Mouse (Mus musculus): Measurements from ENCODE around the gene Nup62. TPM values are rescaled to one million over a fixed set of nuclear protein-coding genes. Genes with fewer than 3 reads are reported as not detected.
"Not testable (repeated sequence)": the region's sequence is repeated elsewhere in the genome, so short reads cannot be mapped to it uniquely, and the experiment has no call there.

Gene Nup62
- polyA plus RNA-seq, 1 experiment from 2014 or later = 98.6 TPM

GRCm38 (mm10) chr7:44871181-44871580 is 55.3 kb downstream of the Nup62 start:
- Histone ChIP-seq H3K4me2 (ENCODE audit: low read depth, low read length) (no peak overlapping the region), H3K27ac (ENCODE audit: low read length) (no peak overlapping the region), H3K4me1 (replicated peaks; ENCODE audit: control insufficient read depth, insufficient read depth, low read length) (peaks cover 35% of the 10 kb centered on the region), H3K9me3 (ENCODE audit: control insufficient read depth, low read length) (no peaks in the 10 kb centered on the region), H3K9ac (ENCODE audit: low read length) (no peak overlapping the region), H3K4me3 (ENCODE audit: low read length) (no peak overlapping the region), H3K36me3 (ENCODE audit: control insufficient read depth, insufficient read depth, low read length) (no peaks in the 10 kb centered on the region), H3K27me3 (ENCODE audit: control insufficient read depth, insufficient read depth, low read depth, low read length) (no peaks in the 10 kb centered on the region)
- 82% methylated on average over 1 of the region's 1 CpGs for whole genome bisulfite sequencing
- ATAC-seq (ENCODE audit: low read depth) = no peak

- 83% methylated on average over 2 of the region's 2 CpGs for WGBS
- peaks cover 29% of the 10 kb centered on the region for H3K4me1 ChIP-seq (replicated peaks; ENCODE audit: control insufficient read depth, insufficient read depth, low read length)
- H3K27me3 ChIP-seq (ENCODE audit: control insufficient read depth, insufficient read depth, low read depth, low read length); H3K36me3 ChIP-seq (ENCODE audit: control insufficient read depth, insufficient read depth, low read length); H3K4me2 ChIP-seq (ENCODE audit: low read depth, low read length); H3K9ac ChIP-seq (ENCODE audit: low read length); H3K27ac ChIP-seq (ENCODE audit: low read length); H3K9me3 ChIP-seq (ENCODE audit: control insufficient read depth, low read length); H3K4me3 ChIP-seq (ENCODE audit: low read length); ATAC-seq (ENCODE audit: low read depth): not testable (repeated sequence)
These were observed 55.9 kb downstream of the Nup62 start for GRCm38 (mm10) chr7:44871774-44872173.

DNA sequence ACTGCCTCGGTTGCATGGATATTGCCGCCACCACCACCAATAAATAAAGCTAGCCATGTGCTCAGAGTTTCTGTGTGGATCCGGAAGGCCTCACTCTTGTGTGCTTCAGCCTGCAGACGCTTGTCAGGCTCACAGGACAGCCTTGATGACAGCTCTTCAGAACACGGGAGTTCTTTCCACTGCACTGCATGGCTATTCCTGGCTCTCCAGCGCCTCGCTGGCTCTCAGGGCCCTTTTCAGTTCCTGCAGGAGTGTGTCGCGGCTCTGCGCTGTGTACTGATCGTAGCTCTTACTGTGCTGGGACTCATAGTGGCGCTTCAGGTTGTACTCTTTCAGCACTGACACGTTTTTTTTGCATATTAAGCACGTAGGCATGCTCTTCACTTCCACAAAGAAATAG is 61.9 kb downstream of the Nup62 start:
- ATAC-seq (ENCODE audit: low read depth) = no peak
- no peak overlapping the region for H3K4me2 ChIP-seq (ENCODE audit: low read depth, low read length)
- no peaks in the 10 kb centered on the region for H3K9me3 ChIP-seq (ENCODE audit: control insufficient read depth, low read length)
- no peaks in the 10 kb centered on the region for H3K27me3 ChIP-seq (ENCODE audit: control insufficient read depth, insufficient read depth, low read depth, low read length)
- H3K36me3 ChIP-seq (ENCODE audit: control insufficient read depth, insufficient read depth, low read length) = peaks cover 53% of the 10 kb centered on the region
- H3K4me3 ChIP-seq (ENCODE audit: low read length) = no peak overlapping the region
- H3K9ac ChIP-seq (ENCODE audit: low read length) = no peak overlapping the region
- no peak overlapping the region for H3K27ac ChIP-seq (ENCODE audit: low read length)
- H3K4me1 ChIP-seq (replicated peaks; ENCODE audit: control insufficient read depth, insufficient read depth, low read length) = peaks cover 5% of the 10 kb centered on the region
- WGBS = 84% methylated on average over 14 of the region's 14 CpGs

MicroRNAs encoded within 50 kb of the gene (microRNA counts, 519-probe panel; counts per million panel counts)
- microRNA mmu-miR-707 = not detected

Small RNAs within 50 kb of the gene (microRNA-seq; reads per million reads assigned to microRNA genes)
- gene Mir707 = not detected

Other genes starting within 250 kb of the Nup62 start
- gene Napsa, start 243.7 kb upstream of the Nup62 start, polyA plus RNA-seq (2015; fragmentation: Nextera tagmentation; extraction: Ambion mirVana) = 93.0 and 140 TPM in 2 replicates
- 1.5 and 2.1 TPM in 2 replicates for gene Kcnc3, start 225.4 kb upstream of the Nup62 start, polyA plus RNA-seq (2015; fragmentation: Nextera tagmentation; extraction: Ambion mirVana)
- 38.8 and 39.4 TPM in 2 replicates for gene Myh14, start 145.2 kb upstream of the Nup62 start, polyA plus RNA-seq (2015; fragmentation: Nextera tagmentation; extraction: Ambion mirVana)
- gene Izumo2, start 107.3 kb upstream of the Nup62 start, polyA plus RNA-seq (2015; fragmentation: Nextera tagmentation; extraction: Ambion mirVana) = not detected in 2 replicates
- gene Vrk3, start 67.7 kb upstream of the Nup62 start, polyA plus RNA-seq (2015; fragmentation: Nextera tagmentation; extraction: Ambion mirVana) = 46.9 and 53.0 TPM in 2 replicates
- 2.0 TPM in 2 replicates for gene Zfp473, start 65.0 kb upstream of the Nup62 start, polyA plus RNA-seq (2015; fragmentation: Nextera tagmentation; extraction: Ambion mirVana)
- 1.4 and 1.7 TPM in 2 replicates for gene Il4i1, start 299 bp downstream of the Nup62 start, polyA plus RNA-seq (2015; fragmentation: Nextera tagmentation; extraction: Ambion mirVana)
- gene Atf5, start 570 bp downstream of the Nup62 start, polyA plus RNA-seq (2015; fragmentation: Nextera tagmentation; extraction: Ambion mirVana) = 3.3 and 3.5 TPM in 2 replicates
- gene Akt1s1, start 32.9 kb downstream of the Nup62 start, polyA plus RNA-seq (2015; fragmentation: Nextera tagmentation; extraction: Ambion mirVana) = 92.3 and 95.6 TPM in 2 replicates
- 83.7 and 84.4 TPM in 2 replicates for gene Tbc1d17, start 33.0 kb downstream of the Nup62 start, polyA plus RNA-seq (2015; fragmentation: Nextera tagmentation; extraction: Ambion mirVana)
- gene Pnkp, start 41.1 kb downstream of the Nup62 start, polyA plus RNA-seq (2015; fragmentation: Nextera tagmentation; extraction: Ambion mirVana) = 38.0 and 39.0 TPM in 2 replicates
- gene Ptov1, start 53.7 kb downstream of the Nup62 start, polyA plus RNA-seq (2015; fragmentation: Nextera tagmentation; extraction: Ambion mirVana) = 302 and 307 TPM in 2 replicates
- gene Med25, start 76.6 kb downstream of the Nup62 start, polyA plus RNA-seq (2015; fragmentation: Nextera tagmentation; extraction: Ambion mirVana) = 97.3 and 102 TPM in 2 replicates
- 22.4 and 24.3 TPM in 2 replicates for gene Fuz, start 80.0 kb downstream of the Nup62 start, polyA plus RNA-seq (2015; fragmentation: Nextera tagmentation; extraction: Ambion mirVana)
- 58.2 and 63.7 TPM in 2 replicates for gene Ap2a1, start 113.4 kb downstream of the Nup62 start, polyA plus RNA-seq (2015; fragmentation: Nextera tagmentation; extraction: Ambion mirVana)
- 0.15 and 0.44 TPM in 2 replicates for gene Tsks, start 127.1 kb downstream of the Nup62 start, polyA plus RNA-seq (2015; fragmentation: Nextera tagmentation; extraction: Ambion mirVana)
- gene Cpt1c, start 158.8 kb downstream of the Nup62 start, polyA plus RNA-seq (2015; fragmentation: Nextera tagmentation; extraction: Ambion mirVana) = 17.1 and 17.5 TPM in 2 replicates
- 413 and 457 TPM in 2 replicates for gene Prmt1, start 170.5 kb downstream of the Nup62 start, polyA plus RNA-seq (2015; fragmentation: Nextera tagmentation; extraction: Ambion mirVana)
- 96.5 and 108 TPM in 2 replicates for gene Irf3, start 181.6 kb downstream of the Nup62 start, polyA plus RNA-seq (2015; fragmentation: Nextera tagmentation; extraction: Ambion mirVana)
- 62.0 and 64.5 TPM in 2 replicates for gene Bcl2l12, start 182.6 kb downstream of the Nup62 start, polyA plus RNA-seq (2015; fragmentation: Nextera tagmentation; extraction: Ambion mirVana)
- 28.9 and 30.7 TPM in 2 replicates for gene Scaf1, start 200.3 kb downstream of the Nup62 start, polyA plus RNA-seq (2015; fragmentation: Nextera tagmentation; extraction: Ambion mirVana)
- 54.6 and 59.7 TPM in 2 replicates for gene Rras, start 201.9 kb downstream of the Nup62 start, polyA plus RNA-seq (2015; fragmentation: Nextera tagmentation; extraction: Ambion mirVana)
- 9.2 TPM in 2 replicates for gene Prr12, start 236.8 kb downstream of the Nup62 start, polyA plus RNA-seq (2015; fragmentation: Nextera tagmentation; extraction: Ambion mirVana)
- gene Nosip, start 246.3 kb downstream of the Nup62 start, polyA plus RNA-seq (2015; fragmentation: Nextera tagmentation; extraction: Ambion mirVana) = 72.5 and 77.8 TPM in 2 replicates
- 28.7 and 31.9 TPM in 2 replicates for gene Prrg2, start 246.6 kb downstream of the Nup62 start, polyA plus RNA-seq (2015; fragmentation: Nextera tagmentation; extraction: Ambion mirVana)

Data from lung, embryonic 16.5 days (tissue).